Mouse (Mus musculus): Measurements from ENCODE around the gene Zfp106. TPM values are rescaled to one million over a fixed set of nuclear protein-coding genes. Genes with fewer than 3 reads are reported as not detected.
A peak's percentile ranks its signal among the peaks of the same experiment; 100 is the strongest.

The Zfp106 gene
- polyA plus RNA-seq (2014; fragmentation: Nextera tagmentation; extraction: Ambion mirVana), result 54.0 and 57.9 TPM in 2 replicates

DNA sequence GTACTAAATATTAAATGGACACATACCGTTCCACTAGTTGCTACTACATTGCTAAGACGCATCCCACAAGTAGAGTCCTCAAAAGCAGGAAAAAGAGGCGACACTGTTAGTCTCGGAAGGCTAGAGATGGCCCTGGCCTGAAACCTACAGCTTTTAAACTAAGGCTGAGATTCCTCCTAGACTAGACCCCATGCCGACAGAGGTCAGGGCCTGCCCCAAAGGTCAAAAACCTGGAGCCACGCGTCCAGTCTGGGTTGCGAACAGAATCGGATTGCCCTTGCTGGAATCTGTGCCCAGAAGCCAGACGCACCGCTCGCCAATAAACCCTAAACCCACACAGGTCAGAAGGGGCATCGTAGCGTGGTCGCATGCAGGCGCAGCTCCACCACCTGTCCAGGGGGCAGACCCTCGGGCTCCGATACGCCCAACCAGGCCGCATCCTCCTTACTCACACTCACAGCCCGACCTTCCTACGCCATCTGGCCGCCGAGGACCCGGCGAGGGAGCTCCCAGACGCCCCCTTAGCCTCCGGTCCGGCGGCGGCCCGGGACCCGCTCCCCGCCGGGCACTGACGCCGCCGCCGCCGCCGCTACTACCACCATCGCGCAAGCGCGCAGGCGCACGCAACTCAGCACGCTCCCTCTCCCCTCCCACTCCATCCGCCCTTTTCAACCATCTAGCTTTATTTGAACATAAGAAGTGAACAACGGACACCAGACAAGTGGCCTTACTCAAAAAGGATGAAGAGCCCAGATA is at the start of gene Zfp106:
Gene Zfp106 (minus strand): TSS at position 609 of the 756 bp plus-strand sequence.
- H3K36me3 ChIP-seq (ENCODE audit: insufficient read depth), result no peaks in the 10 kb centered on the region
- H3K4me2 ChIP-seq, result peak within 1 kb of the TSS; percentile 69
- peak within 1 kb of the TSS; percentile 86 for H3K4me3 ChIP-seq (ENCODE audit: low read depth, low read length)
- no peaks in the 10 kb centered on the region for H3K4me1 ChIP-seq (ENCODE audit: insufficient read depth)
- peak within 1 kb of the TSS; percentile 64; the same call in 1 of the 2 replicates for H3K27ac ChIP-seq (ENCODE audit: low read depth)
- under 1% methylated on average over 50 of the region's 50 CpGs for WGBS
- no peaks in the 10 kb centered on the region for H3K27me3 ChIP-seq (ENCODE audit: insufficient read depth, low read length)
- H3K9me3 ChIP-seq (ENCODE audit: low read depth, low read length), result no peaks in the 10 kb centered on the region
- peak within 1 kb of the TSS; percentile 93 for H3K9ac ChIP-seq
- ATAC-seq (ENCODE audit: insufficient read depth), result peak; percentile 68
- TF ChIP-seq CTCF (IDR thresholded peaks at IDR 0.05; ENCODE audit: low read depth), result no peak
- DNase-seq, result peak; percentile 93

- no peaks in the 10 kb centered on the region for H3K9me3 ChIP-seq (ENCODE audit: low read depth, low read length)
- TF ChIP-seq CTCF (IDR thresholded peaks at IDR 0.05; ENCODE audit: low read depth), result peak; percentile 38
- peak within 1 kb of the TSS; percentile 90 for H3K4me3 ChIP-seq (ENCODE audit: low read depth, low read length)
- under 1% methylated on average over 52 of the region's 52 CpGs for WGBS
- peak; percentile 98 for ATAC-seq (ENCODE audit: insufficient read depth)
- peak within 1 kb of the TSS; percentile 93 for H3K4me2 ChIP-seq
- H3K27ac ChIP-seq (ENCODE audit: low read depth), result peak within 1 kb of the TSS; percentile 94
- H3K36me3 ChIP-seq (ENCODE audit: insufficient read depth), result peaks cover 31% of the 10 kb centered on the region
- peak; percentile 96 for DNase-seq
- H3K4me1 ChIP-seq (ENCODE audit: insufficient read depth), result peaks cover 7% of the 10 kb centered on the region
- no peaks in the 10 kb centered on the region for H3K27me3 ChIP-seq (ENCODE audit: insufficient read depth, low read length)
- peak within 1 kb of the TSS; percentile 85 for H3K9ac ChIP-seq
Measured at GRCm38 (mm10) chr2:120608830-120609723, 45.4 kb upstream of the Zfp106 start, which contains the start of the genes Haus2 and Lrrc57. TSS of gene Haus2 (plus strand) at chr2:120609383. TSS of gene Lrrc57 (minus strand) at chr2:120609520.

DNA sequence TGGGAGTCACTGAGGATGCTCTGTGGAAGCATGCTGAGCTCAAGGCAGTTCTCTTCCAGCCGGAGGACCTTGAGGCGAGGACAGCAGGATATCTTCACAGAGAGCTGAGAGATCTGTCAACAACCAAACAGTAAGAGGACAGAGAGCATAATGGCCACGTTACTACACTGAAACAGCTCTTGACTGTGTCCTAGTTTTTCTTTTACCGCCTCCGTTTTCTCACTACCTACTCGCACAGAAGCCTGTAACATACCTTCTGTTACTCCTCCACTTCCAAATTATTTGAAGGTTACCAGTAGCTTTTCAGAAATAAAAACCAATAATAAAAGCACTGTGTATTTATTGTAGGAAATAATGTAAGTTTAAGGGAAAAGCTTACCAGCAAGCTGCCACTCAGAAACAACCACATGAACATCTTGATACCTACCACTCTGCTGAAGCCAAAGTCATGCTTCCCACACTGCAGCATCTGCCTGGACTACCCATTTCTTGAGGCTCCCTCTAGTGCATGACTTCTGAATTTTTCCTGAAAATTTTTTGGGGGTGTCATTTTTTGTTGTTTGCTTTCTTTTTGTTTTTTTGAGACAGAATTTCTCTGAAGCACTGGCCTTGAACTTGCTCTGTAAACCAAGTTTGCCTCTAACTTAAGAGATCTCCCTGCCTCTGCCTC is 42.5 kb upstream of the Zfp106 start:
- Histone ChIP-seq H3K36me3 (ENCODE audit: insufficient read depth) (peaks cover 30% of the 10 kb centered on the region), H3K4me1 (ENCODE audit: insufficient read depth) (peaks cover 7% of the 10 kb centered on the region), H3K27me3 (ENCODE audit: insufficient read depth, low read length) (no peaks in the 10 kb centered on the region), H3K9ac (no peak overlapping the region), H3K9me3 (ENCODE audit: low read depth, low read length) (no peaks in the 10 kb centered on the region), H3K27ac (ENCODE audit: low read depth) (no peak overlapping the region), H3K4me2 (no peak overlapping the region), H3K4me3 (ENCODE audit: low read depth, low read length) (no peak overlapping the region)
- peak; percentile 55 for DNase-seq
- 80% methylated on average over 6 of the region's 6 CpGs for WGBS
- TF ChIP-seq CTCF (IDR thresholded peaks at IDR 0.05; ENCODE audit: low read depth), result peak; percentile 30
- ATAC-seq (ENCODE audit: insufficient read depth), result no peak

- no peaks in the 10 kb centered on the region for H3K4me1 ChIP-seq (ENCODE audit: insufficient read depth)
- peaks cover 71% of the 10 kb centered on the region for H3K36me3 ChIP-seq (ENCODE audit: insufficient read depth)
- DNase-seq, result no peak
- TF ChIP-seq CTCF (IDR thresholded peaks at IDR 0.05; ENCODE audit: low read depth), result no peak
- no peaks in the 10 kb centered on the region for H3K9me3 ChIP-seq (ENCODE audit: low read depth, low read length)
- no peaks in the 10 kb centered on the region for H3K27me3 ChIP-seq (ENCODE audit: insufficient read depth, low read length)
- no peak overlapping the region for H3K27ac ChIP-seq (ENCODE audit: low read depth)
- no peak overlapping the region for H3K4me2 ChIP-seq
- 88% methylated on average over 4 of the region's 4 CpGs for WGBS
- H3K4me3 ChIP-seq (ENCODE audit: low read depth, low read length), result no peak overlapping the region
- H3K9ac ChIP-seq, result no peak overlapping the region
- no peak for ATAC-seq (ENCODE audit: insufficient read depth)
Measured at GRCm38 (mm10) chr2:120599506-120599905, 35.9 kb upstream of the Zfp106 start.

GRCm38 (mm10) chr2:120597734-120598133 is 34.1 kb upstream of the Zfp106 start:
- no peaks in the 10 kb centered on the region for H3K27me3 ChIP-seq (ENCODE audit: insufficient read depth, low read length)
- no peaks in the 10 kb centered on the region for H3K4me1 ChIP-seq (ENCODE audit: insufficient read depth)
- no peak for DNase-seq
- peaks cover 66% of the 10 kb centered on the region for H3K36me3 ChIP-seq (ENCODE audit: insufficient read depth)
- no peak overlapping the region for H3K4me2 ChIP-seq
- no peak overlapping the region for H3K27ac ChIP-seq (ENCODE audit: low read depth)
- ATAC-seq (ENCODE audit: insufficient read depth), result no peak
- no peak overlapping the region for H3K9ac ChIP-seq
- no peak overlapping the region for H3K4me3 ChIP-seq (ENCODE audit: low read depth, low read length)
- 89% methylated on average over 2 of the region's 2 CpGs for WGBS
- no peaks in the 10 kb centered on the region for H3K9me3 ChIP-seq (ENCODE audit: low read depth, low read length)
- no peak for TF ChIP-seq CTCF (IDR thresholded peaks at IDR 0.05; ENCODE audit: low read depth)

DNA sequence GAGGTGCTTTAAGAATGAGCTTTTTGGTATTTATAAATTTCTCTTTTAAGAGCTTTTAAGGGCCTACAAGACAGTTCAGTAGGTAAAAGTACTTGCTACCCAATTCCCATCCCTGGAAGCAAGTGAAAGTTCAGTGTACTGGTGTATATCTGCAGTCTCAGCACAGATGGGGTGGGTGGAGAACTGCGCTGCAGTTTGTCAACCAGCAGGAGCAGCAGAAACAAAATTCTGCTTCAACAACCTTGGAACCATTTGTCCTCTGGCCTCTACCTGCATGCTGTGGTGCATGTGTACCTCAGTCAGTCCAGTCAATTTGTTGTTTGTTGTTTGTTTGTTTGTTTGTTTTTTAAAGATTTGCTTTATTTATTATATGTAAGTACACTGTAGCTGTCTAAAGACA is 28.6 kb upstream of the Zfp106 start:
- 94% methylated on average over 1 of the region's 1 CpGs for WGBS
- Histone ChIP-seq H3K4me1 (ENCODE audit: insufficient read depth) (no peaks in the 10 kb centered on the region), H3K27me3 (ENCODE audit: insufficient read depth, low read length) (no peaks in the 10 kb centered on the region), H3K9me3 (ENCODE audit: low read depth, low read length) (no peaks in the 10 kb centered on the region), H3K4me3 (ENCODE audit: low read depth, low read length) (no peak overlapping the region), H3K9ac (no peak overlapping the region), H3K36me3 (ENCODE audit: insufficient read depth) (peaks cover 54% of the 10 kb centered on the region), H3K27ac (ENCODE audit: low read depth) (no peak overlapping the region), H3K4me2 (no peak overlapping the region)
- ATAC-seq (ENCODE audit: insufficient read depth) (no peak), DNase-seq (no peak)
- no peak for TF ChIP-seq CTCF (IDR thresholded peaks at IDR 0.05; ENCODE audit: low read depth)
